Mouse (Mus musculus): Measurements from ENCODE around the gene Cd44.

The Cd44 gene

DNA sequence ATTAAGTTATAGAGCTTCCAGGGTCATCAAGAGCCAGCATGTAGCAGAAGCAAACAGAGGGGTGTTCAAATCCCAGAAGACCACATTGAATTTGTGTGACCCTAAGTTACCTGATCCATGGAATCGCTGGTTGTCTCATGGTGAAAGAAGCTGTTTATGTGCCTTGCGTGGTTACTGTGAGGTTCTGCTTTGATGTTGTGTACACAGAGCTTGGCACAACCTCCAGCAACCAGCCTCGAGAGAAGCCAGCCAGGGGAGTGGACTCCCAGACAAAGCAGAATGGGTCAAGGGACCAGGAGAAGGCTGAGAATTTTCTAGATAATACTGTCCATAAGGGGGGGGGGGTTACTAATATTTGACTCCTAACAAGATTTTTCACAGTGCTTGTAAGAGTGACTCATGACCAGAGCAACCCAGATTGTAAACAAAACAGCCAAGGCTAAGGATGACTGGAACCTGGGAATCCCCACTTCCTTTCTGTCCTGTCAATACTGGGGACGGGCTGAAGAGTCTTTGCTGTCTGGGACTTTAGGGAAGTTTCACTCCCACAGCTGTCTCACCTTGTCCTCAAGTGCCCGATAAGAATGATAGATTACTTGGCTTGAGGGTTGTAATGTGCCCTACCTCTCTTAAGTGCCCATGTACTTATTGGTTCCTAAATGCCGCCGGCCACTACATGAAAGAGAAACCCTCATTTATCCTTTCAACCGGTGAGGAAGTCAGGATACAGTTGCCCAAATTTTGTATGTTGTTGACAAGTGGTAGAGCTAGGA is 136.7 kb downstream of the Cd44 start:
- no peak for DNase-seq (ENCODE audit: low read depth, low spot score)

DNA sequence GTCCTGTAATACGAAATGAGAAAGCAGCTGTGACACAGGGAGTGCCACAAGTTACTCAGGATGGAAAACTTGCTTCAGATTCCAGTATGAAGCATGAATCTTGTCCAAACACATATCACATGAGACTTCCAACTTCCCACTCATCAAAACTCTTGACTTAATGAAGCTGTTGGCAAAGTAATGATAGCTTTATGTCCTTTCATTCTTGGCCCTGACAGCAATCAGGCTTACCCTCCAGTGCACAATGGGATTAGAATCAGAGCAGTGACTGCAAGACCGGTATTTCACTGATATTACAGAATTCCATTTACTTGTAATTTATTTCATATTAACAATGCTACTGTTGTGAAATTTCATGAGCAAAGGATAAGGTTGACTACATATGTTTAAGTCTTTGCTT is 137.5 kb downstream of the Cd44 start:
- DNase-seq (ENCODE audit: low read depth, low spot score): no peak

GRCm38 (mm10) chr2:102763176-102763575 is 138.3 kb downstream of the Cd44 start:
- DNase-seq (ENCODE audit: low read depth, low spot score): no peak

All from CD4-positive, CD25-positive, alpha-beta regulatory T cell, adult 2 months (primary cell).